Mouse (Mus musculus) cerebellum, adult 2 months (tissue): Measurements from ENCODE around the gene Ift46.

Experiments
- CTCF ChIP-seq: fragments of 200-500 bp; IDR thresholded peaks from 2 replicates; pipeline ENCODE4 v1.5.1; 2011; ENCODE audit warnings: low read depth, mild to moderate bottlenecking, control low read depth, low read length, moderate library complexity, borderline replicate concordance; ENCODE audit not compliant: insufficient read depth
- POLR2A ChIP-seq: fragments of 200-500 bp; IDR thresholded peaks from 2 replicates; pipeline ENCODE4 v1.6.1; 2011; ENCODE audit warnings: low read length, control low read depth, borderline replicate concordance; ENCODE audit not compliant: insufficient read depth

- no peak for TF ChIP-seq CTCF
- TF ChIP-seq POLR2A = no peak
These were observed 43.5 kb upstream of the Ift46 start for GRCm38 (mm10) chr9:44724223-44724622.
